Comparison of ENCODE assay signal across 19 mouse cellular contexts in genomic region chr8:26300246-26300645, GRCm38 (mm10).
A peak's percentile ranks its signal among the peaks of the same experiment; 100 is the strongest.
DNase-seq lines count a peak whose midpoint lies in the region; ATAC-seq lines count a peak whose summit lies in the region.
"Had no signal": no experiment of that assay in that cellular context is flagged by ENCODE, and none has a peak within 500 bp of the region (broad histone marks: within the 10 kb centered on the region; RNA-seq: fewer than 3 reads in every experiment).

No protein-coding gene starts in this region.

- H3K27me3 ChIP-seq in midbrain, embryonic 14.5 days (ENCODE audit: control insufficient read depth, insufficient read depth, low read length) = no peaks in the 10 kb centered on the region
- H3K27me3 ChIP-seq in midbrain, embryonic 11.5 days (ENCODE audit: control insufficient read depth, insufficient read depth, low read length) = no peaks in the 10 kb centered on the region
- no peaks in the 10 kb centered on the region; the same call in 1 of the 2 replicates for H3K27me3 ChIP-seq in kidney, embryonic 16.5 days (ENCODE audit: insufficient read depth, low read length)
- no peaks in the 10 kb centered on the region for H3K27me3 ChIP-seq in liver, embryonic 15.5 days
- H3K27me3 ChIP-seq: forebrain, embryonic 15.5 days; midbrain, embryonic 13.5 days had no signal

- no peak for ATAC-seq in midbrain, embryonic 14.5 days (ENCODE audit: low FRiP score, low TSS enrichment)
- no peak for ATAC-seq in midbrain, embryonic 11.5 days (ENCODE audit: low FRiP score)
- no peak; the same call in 1 of the 2 replicates for ATAC-seq in kidney, embryonic 16.5 days (ENCODE audit: low FRiP score, low TSS enrichment)
- ATAC-seq in liver, embryonic 15.5 days (ENCODE audit: insufficient read depth) = no peak
- ATAC-seq in erythroid progenitor cell, adult 5-6 weeks (replicated peaks; ENCODE audit: low FRiP score, poor library complexity, severe bottlenecking) = no peak
- ATAC-seq: forebrain, embryonic 15.5 days; hindbrain, postnatal 0 days; midbrain, embryonic 13.5 days had no signal

- H3K4me3 ChIP-seq in midbrain, embryonic 14.5 days (replicated peaks; ENCODE audit: low read depth, low read length) = no peak overlapping the region
- H3K4me3 ChIP-seq in midbrain, embryonic 11.5 days (ENCODE audit: low read depth, low read length) = no peak overlapping the region
- H3K4me3 ChIP-seq in kidney, embryonic 16.5 days (ENCODE audit: low read length) = no peak overlapping the region
- no peak overlapping the region for H3K4me3 ChIP-seq in liver, embryonic 15.5 days (replicated peaks)
- H3K4me3 ChIP-seq: forebrain, embryonic 15.5 days; heart, embryonic 13.5 days; layer of hippocampus, adult 2 months; limb, embryonic 10.5 days; midbrain, embryonic 13.5 days had no signal

- DNase-seq in midbrain, embryonic 14.5 days = peak; percentile 21
- no peak for DNase-seq in midbrain, embryonic 11.5 days (ENCODE audit: low spot score, missing footprints)
- no peak for DNase-seq in left cerebral cortex, postnatal 10 days (ENCODE audit: extremely low spot score in 1 of 2, low spot score in 2 of 2)
- DNase-seq in layer of hippocampus, adult 18-20 months (ENCODE audit: low spot score in 2 of 2) = no peak
- DNase-seq: adrenal gland, postnatal 25 days; cerebellum, adult 9-11 months; heart, postnatal 36 days; lung, embryonic 14.5 days; right cerebral cortex, adult 18-20 months had no signal

- H3K4me2 ChIP-seq in midbrain, embryonic 14.5 days (ENCODE audit: low read length) = no peak overlapping the region
- H3K4me2 ChIP-seq in midbrain, embryonic 11.5 days = no peak overlapping the region
- 0 out of 2 replicates have a peak overlapping the region, but pooled peaks have one; percentile 4 for H3K4me2 ChIP-seq in kidney, embryonic 16.5 days (replicated peaks; ENCODE audit: low read depth, low read length)
- H3K4me2 ChIP-seq in liver, embryonic 15.5 days = peak overlapping the region; percentile 33; the same call in 1 of the 2 replicates
- H3K4me2 ChIP-seq: forebrain, embryonic 15.5 days; heart, embryonic 13.5 days; lung, embryonic 14.5 days; midbrain, embryonic 13.5 days had no signal

- no peak overlapping the region for H3K27ac ChIP-seq in midbrain, embryonic 14.5 days (replicated peaks; ENCODE audit: low read depth, low read length)
- H3K27ac ChIP-seq in midbrain, embryonic 11.5 days (ENCODE audit: low read depth, low read length) = no peak overlapping the region
- H3K27ac ChIP-seq in kidney, embryonic 16.5 days (ENCODE audit: low read length) = no peak overlapping the region
- no peak overlapping the region for H3K27ac ChIP-seq in liver, embryonic 15.5 days (replicated peaks)
- H3K27ac ChIP-seq: forebrain, embryonic 15.5 days; heart, embryonic 13.5 days; hindbrain, postnatal 0 days; layer of hippocampus, adult 2 months; limb, embryonic 10.5 days; macrophage; midbrain, embryonic 13.5 days had no signal

- intact Hi-C loops in left cerebral cortex, postnatal 10 days (cut with DNase I) = no loop called here

- H3K4me1 ChIP-seq in midbrain, embryonic 14.5 days (ENCODE audit: control insufficient read depth, insufficient read depth, low read length) = 0 out of 2 replicates have a peak, but pooled peaks cover 3% of the 10 kb centered on the region
- no peaks in the 10 kb centered on the region for H3K4me1 ChIP-seq in midbrain, embryonic 11.5 days (ENCODE audit: control insufficient read depth, insufficient read depth, low read length)
- H3K4me1 ChIP-seq in kidney, embryonic 16.5 days (ENCODE audit: insufficient read depth, low read length) = peaks cover 19% of the 10 kb centered on the region
- H3K4me1 ChIP-seq in liver, embryonic 15.5 days (replicated peaks) = no peaks in the 10 kb centered on the region
- H3K4me1 ChIP-seq: heart, embryonic 13.5 days had no signal

- H3K9ac ChIP-seq in midbrain, embryonic 14.5 days (replicated peaks; ENCODE audit: low read length) = no peak overlapping the region
- H3K9ac ChIP-seq in midbrain, embryonic 11.5 days (ENCODE audit: low read length) = no peak overlapping the region
- H3K9ac ChIP-seq in kidney, embryonic 16.5 days (replicated peaks; ENCODE audit: low read length) = no peak overlapping the region
- H3K9ac ChIP-seq in liver, embryonic 15.5 days = no peak overlapping the region
- H3K9ac ChIP-seq: forebrain, embryonic 15.5 days; heart, embryonic 13.5 days; lung, embryonic 14.5 days; midbrain, embryonic 13.5 days had no signal

- no peaks in the 10 kb centered on the region for H3K36me3 ChIP-seq in midbrain, embryonic 14.5 days (ENCODE audit: control insufficient read depth, insufficient read depth, low read length)
- no peaks in the 10 kb centered on the region for H3K36me3 ChIP-seq in midbrain, embryonic 11.5 days (ENCODE audit: control insufficient read depth, insufficient read depth, low read length)
- H3K36me3 ChIP-seq in kidney, embryonic 16.5 days (ENCODE audit: insufficient read depth, low read length) = no peaks in the 10 kb centered on the region
- no peaks in the 10 kb centered on the region for H3K36me3 ChIP-seq in liver, embryonic 15.5 days (replicated peaks)
- H3K36me3 ChIP-seq: forebrain, embryonic 15.5 days; heart, embryonic 13.5 days; limb, embryonic 10.5 days; midbrain, embryonic 13.5 days had no signal

- 68% methylated on average over 6 of the region's 6 CpGs for WGBS in midbrain, embryonic 14.5 days
- WGBS in midbrain, embryonic 11.5 days = 64% methylated on average over 6 of the region's 6 CpGs
- 27% methylated on average over 6 of the region's 6 CpGs for WGBS in kidney, embryonic 16.5 days
- 49% methylated on average over 6 of the region's 6 CpGs for WGBS in liver, embryonic 15.5 days (ENCODE audit: insufficient replicate concordance)

- H3K9me3 ChIP-seq in midbrain, embryonic 14.5 days (ENCODE audit: control insufficient read depth, low read length) = no peaks in the 10 kb centered on the region
- H3K9me3 ChIP-seq in midbrain, embryonic 11.5 days (ENCODE audit: control insufficient read depth, low read length) = no peaks in the 10 kb centered on the region
- no peaks in the 10 kb centered on the region for H3K9me3 ChIP-seq in kidney, embryonic 16.5 days (ENCODE audit: low read length)
- no peaks in the 10 kb centered on the region for H3K9me3 ChIP-seq in liver, embryonic 15.5 days (replicated peaks)
- H3K9me3 ChIP-seq: forebrain, embryonic 15.5 days; heart, embryonic 13.5 days; limb, embryonic 10.5 days; midbrain, embryonic 13.5 days had no signal

Comparison
In these comparisons a context has a peak if more than half of its experiments do, and no peak if none do; other contexts are left out.
1. H3K4me2 ChIP-seq: peak in kidney, embryonic 16.5 days (single experiment) and liver, embryonic 15.5 days (single experiment); none in midbrain, embryonic 14.5 days (single experiment) and midbrain, embryonic 11.5 days (single experiment).